Mouse (Mus musculus) cerebellum, adult 2 months (tissue): ENCODE results near the gene Il4ra.

ENCODE experiments used
- CTCF ChIP-seq: fragments of 200-500 bp; IDR thresholded peaks from 2 replicates; pipeline ENCODE4 v1.5.1; 2011; ENCODE audit warnings: low read depth, mild to moderate bottlenecking, control low read depth, low read length, moderate library complexity, borderline replicate concordance; ENCODE audit not compliant: insufficient read depth
- POLR2A ChIP-seq: fragments of 200-500 bp; IDR thresholded peaks from 2 replicates; pipeline ENCODE4 v1.6.1; 2011; ENCODE audit warnings: low read length, control low read depth, borderline replicate concordance; ENCODE audit not compliant: insufficient read depth

DNA sequence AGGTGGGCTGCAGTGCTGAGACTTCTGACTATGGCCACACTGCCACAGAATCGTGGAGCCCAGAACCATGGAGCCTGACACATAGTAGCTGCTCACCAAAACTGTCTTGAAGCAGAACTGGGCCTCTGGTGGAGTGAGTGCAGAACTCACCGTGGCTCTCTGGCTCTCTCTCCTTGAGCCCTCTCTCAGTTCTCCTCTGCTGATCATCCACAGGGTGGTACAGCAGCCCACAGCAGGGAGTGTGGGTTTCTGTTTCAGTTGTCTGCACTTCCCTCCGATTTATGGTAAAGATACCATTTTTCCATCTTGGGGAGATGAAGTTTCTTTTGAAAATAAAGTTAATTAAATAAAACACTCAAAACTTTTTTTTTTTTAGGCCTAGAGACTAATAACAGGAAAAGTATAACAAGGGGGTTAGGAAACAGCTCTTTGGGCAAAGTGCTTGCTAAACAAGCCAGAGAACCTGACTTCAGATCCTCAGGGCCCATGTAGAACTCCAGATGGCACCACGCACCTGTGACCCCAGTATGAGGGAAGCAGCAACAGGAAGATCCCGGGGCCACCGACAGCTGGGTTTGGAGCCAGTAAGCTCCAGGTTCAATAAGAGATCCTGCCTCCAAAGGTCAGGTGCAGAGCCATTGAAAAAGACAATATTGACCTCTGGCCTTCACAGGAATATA lies 31.5 kb downstream of the Il4ra start:
- TF ChIP-seq POLR2A (no peak), CTCF (no peak)
